In genomic region chr1:34438381-34439051, GRCm38 (mm10) we compare ENCODE assay signal across 8 mouse cellular contexts. TPM values are rescaled to one million over a fixed set of nuclear protein-coding genes. Genes with fewer than 3 reads are reported as not detected.
DNase-seq lines count a peak whose midpoint lies in the region; ATAC-seq and TF ChIP-seq lines count a peak whose summit lies in the region.

No protein-coding gene starts in this region.

- H3K27me3 ChIP-seq in kidney, postnatal 0 days (ENCODE audit: insufficient read depth, low read length): no peaks in the 10 kb centered on the region
- H3K27me3 ChIP-seq in hindbrain, embryonic 14.5 days (ENCODE audit: control insufficient read depth, insufficient read depth, low read length): no peaks in the 10 kb centered on the region
- H3K27me3 ChIP-seq in midbrain, embryonic 16.5 days (ENCODE audit: control insufficient read depth, insufficient read depth, low read depth, low read length): no peaks in the 10 kb centered on the region

- no peak for TF ChIP-seq POLR2A in bone marrow, adult 2 months (IDR thresholded peaks at IDR 0.05; ENCODE audit: borderline replicate concordance, control insufficient read depth, low read depth, low read length)

- TF ChIP-seq CTCF in kidney, postnatal 0 days (IDR thresholded peaks at IDR 0.05; ENCODE audit: low read depth): no peak
- TF ChIP-seq CTCF in bone marrow, adult 2 months (IDR thresholded peaks at IDR 0.05; ENCODE audit: control insufficient read depth, insufficient read depth, low read length): no peak

- peaks cover 12% of the 10 kb centered on the region; the same call in 1 of the 2 replicates for H3K4me1 ChIP-seq in kidney, postnatal 0 days (replicated peaks; ENCODE audit: insufficient read depth, low read length)
- no peaks in the 10 kb centered on the region for H3K4me1 ChIP-seq in bone marrow, adult 2 months (ENCODE audit: control insufficient read depth, insufficient read depth, low read length)
- peaks cover 20% of the 10 kb centered on the region for H3K4me1 ChIP-seq in hindbrain, embryonic 14.5 days (replicated peaks; ENCODE audit: control insufficient read depth, insufficient read depth, low read length)
- peaks cover 22% of the 10 kb centered on the region for H3K4me1 ChIP-seq in midbrain, embryonic 16.5 days (ENCODE audit: control insufficient read depth, insufficient read depth, low read length)

- peak overlapping the region; percentile 64 for H3K9ac ChIP-seq in kidney, postnatal 0 days (ENCODE audit: low read depth, low read length)
- peak overlapping the region; percentile 41; the same call in 1 of the 2 replicates for H3K9ac ChIP-seq in hindbrain, embryonic 14.5 days
- H3K9ac ChIP-seq in midbrain, embryonic 16.5 days (ENCODE audit: low read depth, low read length): peak overlapping the region; percentile 69

- H3K27ac ChIP-seq in kidney, postnatal 0 days: 0 out of 2 replicates have a peak overlapping the region, but pooled peaks have one; percentile 47
- no peak overlapping the region for H3K27ac ChIP-seq in bone marrow, adult 2 months (ENCODE audit: control insufficient read depth, insufficient read depth, low read depth, low read length, poor library complexity)
- no peak overlapping the region for H3K27ac ChIP-seq in hindbrain, embryonic 14.5 days
- no peak overlapping the region for H3K27ac ChIP-seq in midbrain, embryonic 16.5 days (ENCODE audit: low read length)

- H3K9me3 ChIP-seq in kidney, postnatal 0 days (replicated peaks; ENCODE audit: low read length): no peaks in the 10 kb centered on the region
- H3K9me3 ChIP-seq in hindbrain, embryonic 14.5 days (ENCODE audit: control insufficient read depth, low read length): no peaks in the 10 kb centered on the region
- H3K9me3 ChIP-seq in midbrain, embryonic 16.5 days (replicated peaks; ENCODE audit: control insufficient read depth, low read length, poor library complexity, severe bottlenecking): no peaks in the 10 kb centered on the region

- peaks cover 10% of the 10 kb centered on the region for H3K36me3 ChIP-seq in kidney, postnatal 0 days (ENCODE audit: insufficient read depth, low read length)
- H3K36me3 ChIP-seq in hindbrain, embryonic 14.5 days (replicated peaks; ENCODE audit: control insufficient read depth, insufficient read depth): peaks cover 28% of the 10 kb centered on the region
- peaks cover 5% of the 10 kb centered on the region for H3K36me3 ChIP-seq in midbrain, embryonic 16.5 days (ENCODE audit: control insufficient read depth, insufficient read depth, low read length)

- H3K4me3 ChIP-seq in kidney, postnatal 0 days (replicated peaks; ENCODE audit: low read depth, low read length): peak overlapping the region; percentile 73
- peak overlapping the region; percentile 84 for H3K4me3 ChIP-seq in bone marrow, adult 2 months (replicated peaks; ENCODE audit: control insufficient read depth, low read depth, low read length)
- H3K4me3 ChIP-seq in hindbrain, embryonic 14.5 days (replicated peaks; ENCODE audit: low read length): peak overlapping the region; percentile 59
- peak overlapping the region; percentile 54 for H3K4me3 ChIP-seq in midbrain, embryonic 16.5 days (ENCODE audit: low read depth, low read length)

- peak overlapping the region; percentile 84 for H3K4me2 ChIP-seq in kidney, postnatal 0 days (ENCODE audit: low read length)
- peak overlapping the region; percentile 66 for H3K4me2 ChIP-seq in hindbrain, embryonic 14.5 days (replicated peaks)
- H3K4me2 ChIP-seq in midbrain, embryonic 16.5 days (ENCODE audit: low read length): peak overlapping the region; percentile 63

- ATAC-seq in kidney, postnatal 0 days (replicated peaks; ENCODE audit: low FRiP score, low read depth): no peak
- ATAC-seq in hindbrain, embryonic 14.5 days (ENCODE audit: low FRiP score): no peak
- ATAC-seq in midbrain, embryonic 16.5 days: no peak

- no peak for DNase-seq in kidney, postnatal 0 days (ENCODE audit: low spot score)
- no peak for DNase-seq in kidney, postnatal 14 days
- no peak for DNase-seq in hindbrain, embryonic 14.5 days (ENCODE audit: low spot score)
- DNase-seq in adrenal gland, adult 8-10 months: no peak
- DNase-seq in right cerebral cortex, postnatal 25 days: no peak
- no peak for DNase-seq in cerebellum, postnatal 25 days

- WGBS in kidney, postnatal 0 days: 34% methylated on average over 16 of the region's 20 CpGs
- WGBS in bone marrow, adult 2 months: 30% methylated on average over 19 of the region's 20 CpGs
- 49% methylated on average over 15 of the region's 20 CpGs for WGBS in hindbrain, embryonic 14.5 days
- WGBS in midbrain, embryonic 16.5 days: 49% methylated on average over 14 of the region's 20 CpGs

RNA-seq across cellular contexts. Expression of gene Ccdc115, which starts 1.0 kb away (rescaled TPM):
- 42.7 and 42.8 TPM in 2 replicates for polyA plus RNA-seq in kidney, postnatal 0 days (2015; fragmentation: Nextera tagmentation; extraction: Ambion mirVana)
- polyA plus RNA-seq in bone marrow, adult 2 months (2011; ENCODE audit: insufficient read depth, insufficient read length, low replicate concordance, missing spikeins): 11.3 and 19.3 TPM in 2 replicates
- polyA plus RNA-seq in hindbrain, embryonic 14.5 days (2014; fragmentation: Nextera tagmentation; extraction: Ambion mirVana): 59.5 and 60.6 TPM in 2 replicates
- 65.2 and 66.8 TPM in 2 replicates for polyA plus RNA-seq in midbrain, embryonic 16.5 days (2015; fragmentation: Nextera tagmentation; extraction: Ambion mirVana)
- 10 to 100 TPM; 17.6 to 22.4 (median 18.9) TPM for total RNA-seq in adrenal gland, adult 8-10 months (2022)

RNA-seq across cellular contexts. Expression of gene Imp4, which starts 1.1 kb away (rescaled TPM):
- 74.9 and 80.9 TPM in 2 replicates for polyA plus RNA-seq in kidney, postnatal 0 days (2015; fragmentation: Nextera tagmentation; extraction: Ambion mirVana)
- 10.4 and 14.5 TPM in 2 replicates for polyA plus RNA-seq in bone marrow, adult 2 months (2011; ENCODE audit: insufficient read depth, insufficient read length, low replicate concordance, missing spikeins)
- 48.3 and 49.6 TPM in 2 replicates for polyA plus RNA-seq in hindbrain, embryonic 14.5 days (2014; fragmentation: Nextera tagmentation; extraction: Ambion mirVana)
- polyA plus RNA-seq in midbrain, embryonic 16.5 days (2015; fragmentation: Nextera tagmentation; extraction: Ambion mirVana): 49.3 and 52.2 TPM in 2 replicates
- total RNA-seq in adrenal gland, adult 8-10 months (2022): 10 to 100 TPM; 65.7 to 73.7 (median 71.4) TPM

RNA-seq across cellular contexts. Expression of gene Ptpn18, which starts 21.0 kb away (rescaled TPM):
- polyA plus RNA-seq in kidney, postnatal 0 days (2015; fragmentation: Nextera tagmentation; extraction: Ambion mirVana): 29.0 and 33.9 TPM in 2 replicates
- polyA plus RNA-seq in bone marrow, adult 2 months (2011; ENCODE audit: insufficient read depth, insufficient read length, low replicate concordance, missing spikeins): 54.1 and 93.0 TPM in 2 replicates
- polyA plus RNA-seq in hindbrain, embryonic 14.5 days (2014; fragmentation: Nextera tagmentation; extraction: Ambion mirVana): 5.5 and 6.8 TPM in 2 replicates
- polyA plus RNA-seq in midbrain, embryonic 16.5 days (2015; fragmentation: Nextera tagmentation; extraction: Ambion mirVana): 2.9 and 3.4 TPM in 2 replicates
- total RNA-seq in adrenal gland, adult 8-10 months (2022): 1 to 10 TPM; 5.3 to 10.0 (median 7.2) TPM

RNA-seq across cellular contexts. Expression of gene Prss39, which starts 59.7 kb away (rescaled TPM):
- polyA plus RNA-seq in kidney, postnatal 0 days (2015; fragmentation: Nextera tagmentation; extraction: Ambion mirVana): not detected in 2 replicates
- polyA plus RNA-seq in bone marrow, adult 2 months (2011; ENCODE audit: insufficient read depth, insufficient read length, low replicate concordance, missing spikeins): not detected in 2 replicates
- polyA plus RNA-seq in hindbrain, embryonic 14.5 days (2014; fragmentation: Nextera tagmentation; extraction: Ambion mirVana): not detected in 2 replicates
- not detected in 2 replicates for polyA plus RNA-seq in midbrain, embryonic 16.5 days (2015; fragmentation: Nextera tagmentation; extraction: Ambion mirVana)
- not detected for total RNA-seq in adrenal gland, adult 8-10 months (2022)
